Mouse (Mus musculus) MEL (cell line): ENCODE measurements around the gene Ryr2. TPM values are rescaled to one million over a fixed set of nuclear protein-coding genes. Genes with fewer than 3 reads are reported as not detected.

Experiments
- DNase-seq: peaks from one replicate; pipeline ENCODE4 v3.0.0; 2011; ENCODE audit warnings: low read depth, low spot score
- H3K27ac ChIP-seq: 2 replicates; pipeline ENCODE4 v1.5.1; 2012; ENCODE audit warnings: low read depth, mild to moderate bottlenecking, control low read depth, low read length, moderate library complexity; ENCODE audit not compliant: control insufficient read depth
- H3K27me3 ChIP-seq, 2 experiments: fragments of 150-350 bp in 1 of 2; sonication (generic) in 1 of 2; 2 replicates each; pipeline ENCODE4 v1.6.1; 2012; ENCODE audit warnings: low read length in 2 of 2, mild to moderate bottlenecking in 2 of 2, improper control_type of control experiment in 1 of 2, moderate library complexity in 1 of 2; ENCODE audit not compliant: insufficient read depth in 2 of 2, control insufficient read depth in 1 of 2
- H3K36me3 ChIP-seq, 2 experiments: 2 replicates each; pipeline ENCODE4 v1.6.1; 2012 to 2014; ENCODE audit warnings: low read length in 2 of 2, improper control_type of control experiment in 1 of 2, inconsistent platforms in 1 of 2, mild to moderate bottlenecking in 1 of 2; ENCODE audit not compliant: insufficient read depth in 2 of 2, control insufficient read depth in 1 of 2
- H3K4me1 ChIP-seq, 2 experiments: fragments of 150-350 bp in 1 of 2; sonication (generic) in 1 of 2; 2 replicates each; pipeline ENCODE4 v1.6.1; 2012; ENCODE audit warnings: low read length in 2 of 2, improper control_type of control experiment in 1 of 2, mild to moderate bottlenecking in 1 of 2; ENCODE audit not compliant: insufficient read depth in 2 of 2, control insufficient read depth in 1 of 2
- H3K4me3 ChIP-seq, 2 experiments: fragments of 150-350 bp in 1 of 2; sonication (generic) in 1 of 2; 2 replicates each; pipeline ENCODE4 v1.5.1; 2012; ENCODE audit warnings: low read depth in 2 of 2, low read length in 2 of 2, mild to moderate bottlenecking in 2 of 2, moderate library complexity in 2 of 2, control low read depth in 1 of 2, improper control_type of control experiment in 1 of 2; ENCODE audit not compliant: control insufficient read depth in 1 of 2, insufficient read depth in 1 of 2
- H3K79me2 ChIP-seq: 2 replicates; pipeline ENCODE4 v1.6.1; 2012; ENCODE audit warnings: mild to moderate bottlenecking, low read length, moderate library complexity; ENCODE audit not compliant: control insufficient read depth, poor library complexity, insufficient read depth
- H3K9ac ChIP-seq: 2 replicates; pipeline ENCODE4 v1.6.1; 2012; ENCODE audit warnings: low read depth, mild to moderate bottlenecking, control low read depth, low read length, moderate library complexity; ENCODE audit not compliant: control insufficient read depth, poor library complexity, severe bottlenecking
- H3K9me3 ChIP-seq: fragments of 150-350 bp; sonication (generic); replicated peaks from 2 replicates; pipeline ENCODE4 v1.6.1; 2012; ENCODE audit warnings: mild to moderate bottlenecking, low read length, improper control_type of control experiment, moderate library complexity; ENCODE audit not compliant: insufficient read depth
- CHD1 ChIP-seq: IDR thresholded peaks from 2 replicates; pipeline ENCODE4 v1.6.1; 2012; ENCODE audit warnings: low read depth, mild to moderate bottlenecking, inconsistent platforms, low read length, improper control_type of control experiment
- CTCF ChIP-seq, 3 experiments: IDR thresholded peaks in 2 of 3; conservative IDR thresholded peaks in 1 of 3; 2 replicates each; pipeline ENCODE4 v1.5.1; 2011 to 2012; ENCODE audit warnings: low read length in 3 of 3, low read depth in 2 of 3, mild to moderate bottlenecking in 2 of 3, improper control_type of control experiment in 1 of 3, inconsistent platforms in 1 of 3, mixed read lengths in 1 of 3, moderate library complexity in 1 of 3; ENCODE audit not compliant: control insufficient read depth in 1 of 3, insufficient read depth in 1 of 3, poor library complexity in 1 of 3, severe bottlenecking in 1 of 3
- GATA1 ChIP-seq: IDR thresholded peaks from 2 replicates; pipeline ENCODE4 v1.6.1; 2011; ENCODE audit warnings: low read depth, low read length, improper control_type of control experiment
- JUND ChIP-seq: IDR thresholded peaks from 2 replicates; pipeline ENCODE4 v1.6.1; 2011; ENCODE audit warnings: low read depth, mild to moderate bottlenecking, improper control_type of control experiment, low read length
- KAT2A ChIP-seq: conservative IDR thresholded peaks from 2 replicates; pipeline ENCODE4 v1.6.1; 2012; ENCODE audit warnings: low read depth, low read length, improper control_type of control experiment, inconsistent platforms
- MYB ChIP-seq: IDR thresholded peaks from 2 replicates; pipeline ENCODE4 v1.6.1; 2011; ENCODE audit warnings: mild to moderate bottlenecking, low read depth, low read length, improper control_type of control experiment
- NELFE ChIP-seq: IDR thresholded peaks from 2 replicates; pipeline ENCODE4 v1.6.1; 2011; ENCODE audit warnings: low read depth, low read length, improper control_type of control experiment
- RCOR1 ChIP-seq: IDR thresholded peaks from 2 replicates; pipeline ENCODE4 v1.6.1; 2012; ENCODE audit warnings: low read depth, mild to moderate bottlenecking, inconsistent platforms, low read length, improper control_type of control experiment
- SMC3 ChIP-seq: IDR thresholded peaks from 2 replicates; pipeline ENCODE4 v1.6.1; 2011; ENCODE audit warnings: low read depth, low read length, improper control_type of control experiment
- ZMIZ1 ChIP-seq: IDR thresholded peaks from 2 replicates; pipeline ENCODE4 v1.6.1; 2012; ENCODE audit warnings: low read depth, mild to moderate bottlenecking, inconsistent platforms, low read length, improper control_type of control experiment, moderate library complexity
- ZNF384 ChIP-seq: IDR thresholded peaks from 2 replicates; pipeline ENCODE4 v1.6.1; 2012; ENCODE audit warnings: low read depth, mild to moderate bottlenecking, inconsistent platforms, low read length, improper control_type of control experiment
- polyA plus RNA-seq, 2 experiments: library from polyadenylated mRNA; stranded (reverse) in 1 of 2; unstranded in 1 of 2; fragments of >175 nt in 1 of 2; fragments of >200 nt in 1 of 2; gene quantifications; 2 replicates each; pipeline versions ENCODE4 v1.2.1 to v1.2.4; 2012; ENCODE audit warnings: low replicate concordance in 2 of 2, low read depth in 1 of 2; ENCODE audit not compliant: insufficient read length in 2 of 2, insufficient read depth in 1 of 2, missing spikeins in 1 of 2
- total RNA-seq: library from RNA; depleted of rRNA; stranded (reverse); fragments of 300-350 nt; gene quantifications from 2 replicates; pipeline ENCODE4 v1.2.3, GENCODE M21; 2012; rRNA removed

Ryr2 gene
- 0.04 TPM in 1 of 2 replicates, not detected in the other for total RNA-seq
- not detected for polyA plus RNA-seq

DNA sequence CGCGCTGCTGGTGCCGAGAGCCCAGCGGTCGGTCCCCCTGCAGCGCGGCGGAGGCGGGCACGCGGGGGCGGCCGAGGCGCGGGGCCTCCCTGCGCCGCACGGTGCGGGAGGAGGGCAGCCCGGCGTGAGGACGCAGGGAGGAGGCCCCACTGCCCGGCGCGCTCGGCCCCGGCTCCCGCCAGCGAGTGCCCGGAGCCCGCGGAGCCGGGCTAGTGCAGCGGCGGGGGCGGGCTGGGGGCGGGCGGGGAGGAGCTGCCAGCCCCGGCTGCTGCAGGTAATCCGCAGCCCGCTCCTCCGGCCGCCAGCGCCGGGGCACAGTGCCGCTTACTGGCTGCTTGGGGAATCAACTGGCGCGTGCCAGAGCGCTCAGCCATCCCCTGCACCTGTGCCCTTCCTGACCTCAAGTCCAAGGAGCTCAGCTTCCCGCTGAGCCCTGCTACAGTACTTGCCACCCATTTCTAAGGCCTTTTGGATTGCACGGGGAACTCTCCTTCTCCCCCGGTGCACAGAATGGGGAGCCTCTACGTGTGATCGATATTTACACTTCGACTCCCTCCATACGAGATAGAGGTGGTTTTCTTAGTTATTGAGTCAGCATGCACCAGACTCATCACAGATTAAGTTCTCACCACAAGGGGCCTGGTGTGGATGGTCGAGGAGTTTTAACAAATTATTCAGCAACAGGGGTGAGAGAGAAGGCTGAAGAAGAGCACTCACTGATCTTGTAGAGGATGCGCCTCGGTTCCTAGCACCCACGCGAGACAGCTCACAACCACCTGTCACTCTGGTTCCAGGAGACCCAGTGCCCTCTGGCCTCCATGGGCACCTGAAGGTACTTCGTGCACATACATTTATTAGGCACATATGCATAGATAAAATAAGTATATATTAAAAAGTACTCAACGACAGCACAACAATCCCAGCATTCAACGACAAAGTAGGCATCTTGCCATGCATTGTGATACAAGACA is at the start of gene Ryr2:
TSS of gene Ryr2 (minus strand) at position 284 of the 971 bp plus-strand sequence.
- H3K9ac ChIP-seq: no peak within 1 kb of the TSS

DNA sequence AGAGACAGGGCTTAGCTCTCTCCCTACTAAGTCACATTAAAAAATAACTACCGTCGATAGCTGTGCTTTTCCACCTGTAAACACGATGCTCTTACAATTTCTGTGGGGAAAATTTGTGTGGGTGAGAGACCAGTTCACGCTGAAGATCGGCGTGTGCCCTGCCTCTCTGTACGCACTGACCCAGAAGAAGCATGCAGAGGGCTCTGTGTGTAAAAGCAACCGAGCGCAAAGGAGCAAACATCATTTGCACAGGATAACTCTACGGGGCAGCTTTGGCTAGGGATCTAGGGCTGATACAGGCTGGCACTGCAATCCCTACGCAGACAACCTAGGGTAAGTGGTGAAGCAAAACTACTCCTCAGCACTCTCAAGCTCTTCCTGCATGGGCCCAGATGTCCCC is 47.2 kb upstream of the Ryr2 start:
- Histone ChIP-seq H3K4me3 (no peak overlapping the region), H3K9me3 (no peaks in the 10 kb centered on the region), H3K4me1 (no peaks in the 10 kb centered on the region), H3K27me3 (no peaks in the 10 kb centered on the region), H3K79me2 (no peaks in the 10 kb centered on the region), H3K9ac (no peak overlapping the region), H3K36me3 (no peaks in the 10 kb centered on the region), H3K27ac (no peak overlapping the region)
- DNase-seq: no peak
- TF ChIP-seq CTCF (IDR thresholded peaks at IDR 0.05 in 2 of 3, conservative IDR thresholded peaks at IDR 0.05 in 1 of 3; ENCODE audit: control insufficient read depth in 1 of 3, insufficient read depth in 1 of 3, low read depth in 2 of 3, low read length in 3 of 3, poor library complexity in 1 of 3, severe bottlenecking in 1 of 3): no peak

More for the DNA sequence above, at the start of gene Ryr2:
- no peak within 1 kb of the TSS for H3K27ac ChIP-seq
- no peaks in the 10 kb centered on the region for H3K9me3 ChIP-seq
- TF ChIP-seq CHD1 (no peak), JUND (no peak), MYB (no peak), ZNF384 (no peak), KAT2A (no peak), SMC3 (no peak), ZMIZ1 (no peak)
- no peak for DNase-seq
- no peaks in the 10 kb centered on the region for H3K79me2 ChIP-seq
- H3K4me1 ChIP-seq: no peaks in the 10 kb centered on the region
- H3K27me3 ChIP-seq: no peaks in the 10 kb centered on the region; a peak in 1 of 4 replicates
- H3K4me3 ChIP-seq: no peak within 1 kb of the TSS
- H3K36me3 ChIP-seq: no peaks in the 10 kb centered on the region

DNA sequence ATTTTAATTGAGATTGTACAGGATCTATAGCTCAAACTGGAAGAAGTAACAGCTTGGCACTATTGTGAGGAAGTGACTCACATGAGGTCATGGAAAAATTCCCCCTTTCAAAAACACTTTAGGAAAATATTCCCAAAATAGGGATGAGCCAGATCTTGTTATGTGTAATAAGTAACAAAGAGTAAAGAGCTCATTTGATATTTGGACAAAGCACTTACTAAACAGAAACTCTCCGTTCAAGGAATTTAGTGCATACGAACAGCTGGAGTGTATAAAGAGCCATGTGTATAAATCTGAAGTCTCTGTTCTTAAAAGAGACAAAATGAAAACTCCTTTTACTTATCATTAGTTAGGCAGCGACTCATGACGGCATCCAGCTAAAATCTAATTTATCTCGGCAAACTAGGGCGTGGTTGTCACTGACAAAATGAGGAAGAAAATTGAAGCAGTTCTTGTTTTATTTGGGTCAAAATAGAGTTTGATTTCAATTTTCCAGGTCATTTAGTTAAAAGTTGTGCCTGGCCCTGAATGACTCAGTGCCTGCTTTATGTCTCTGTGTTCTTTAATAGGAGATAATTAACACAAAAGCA is 40.3 kb upstream of the Ryr2 start:
- H3K27me3 ChIP-seq: no peaks in the 10 kb centered on the region; a peak in 1 of 4 replicates
- peaks cover 0 to 4% of the 10 kb centered on the region in 2 experiments; a peak in 1 of 4 replicates for H3K4me1 ChIP-seq
- no peak overlapping the region for H3K9ac ChIP-seq
- TF ChIP-seq RCOR1 (peak; percentile 62; the same call in 1 of the 2 replicates), NELFE (no peak), GATA1 (peak; percentile 43; the same call in 1 of the 2 replicates), KAT2A (no peak)
- peaks cover 0 to 6% of the 10 kb centered on the region in 2 experiments; a peak in 2 of 4 replicates for H3K36me3 ChIP-seq
- no peaks in the 10 kb centered on the region for H3K9me3 ChIP-seq
- no peak overlapping the region for H3K27ac ChIP-seq
- no peak overlapping the region for H3K4me3 ChIP-seq
- no peaks in the 10 kb centered on the region for H3K79me2 ChIP-seq
- peak; percentile 59 for DNase-seq
